Mouse (Mus musculus): ENCODE data around the gene Tnfrsf11a. TPM values are rescaled to one million over a fixed set of nuclear protein-coding genes. Genes with fewer than 3 reads are reported as not detected.

The Tnfrsf11a gene
- total RNA-seq, 2 experiments from 2014 or later: 0.22 TPM; not detected in 1

DNA sequence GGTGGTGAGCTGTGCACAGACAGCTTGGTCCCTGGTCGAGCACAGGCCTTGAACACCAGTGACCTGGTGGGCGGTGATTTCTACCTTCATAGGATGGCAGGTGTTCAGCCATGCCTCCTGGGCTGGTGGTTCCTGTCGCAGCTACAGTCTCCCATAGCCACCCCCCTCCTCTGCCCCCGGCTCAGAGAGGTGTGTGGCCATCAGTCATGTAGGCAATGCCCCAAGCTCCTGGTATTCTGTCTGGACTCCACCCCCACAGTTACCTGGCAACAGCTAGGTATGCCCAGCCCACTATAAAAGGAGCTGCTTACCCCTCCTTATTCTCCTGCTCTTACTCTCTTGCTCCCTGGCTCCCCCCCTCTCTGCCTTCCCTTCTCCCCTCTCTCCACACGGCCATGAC, 105.8 kb downstream of the Tnfrsf11a start:
- ATAC-seq (replicated peaks; ENCODE audit: poor library complexity): no peak

DNA sequence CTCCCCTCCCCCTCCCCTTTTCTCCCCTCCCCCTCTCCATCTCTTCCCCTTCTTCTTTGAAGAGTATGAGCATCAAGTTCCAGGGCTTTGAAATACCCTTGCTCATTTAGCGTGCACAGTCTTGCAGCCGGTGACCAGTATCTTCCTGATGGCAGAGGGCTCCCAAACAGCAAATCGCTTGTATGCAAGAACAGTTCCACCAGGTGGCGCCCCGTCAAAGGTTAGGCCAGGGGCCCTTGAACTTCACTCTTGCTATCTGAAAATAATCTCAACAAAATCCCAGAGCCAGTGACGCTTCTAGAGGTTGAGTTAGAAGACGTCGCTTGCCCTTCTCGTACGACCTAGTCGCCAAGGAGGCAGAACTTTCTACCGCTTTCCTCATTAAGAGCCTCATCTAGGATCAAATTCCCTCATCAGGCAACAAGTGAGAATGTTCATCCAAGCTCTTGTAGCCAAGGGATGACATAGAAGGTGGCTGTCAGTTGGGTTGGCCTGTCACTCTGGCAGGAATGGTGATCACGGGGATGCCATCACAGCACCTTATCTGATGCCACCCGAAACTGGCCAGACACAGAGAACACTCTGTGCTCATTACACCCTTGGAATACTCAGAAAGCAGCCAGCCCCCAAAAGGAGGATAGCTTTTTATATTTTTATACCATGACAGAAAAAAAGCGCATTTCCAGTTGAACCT, 110.7 kb downstream of the Tnfrsf11a start:
- ATAC-seq (replicated peaks; ENCODE audit: poor library complexity): peak; percentile 97

- no peak for ATAC-seq (replicated peaks; ENCODE audit: poor library complexity)
Observed at GRCm38 (mm10) chr1:105895019-105895418, 114.5 kb downstream of the Tnfrsf11a start.

Other genes with a start within 250 kb of the Tnfrsf11a start
- gene Pign, start 117.0 kb upstream of the Tnfrsf11a start, total RNA-seq (2015): 28.5 and 32.8 TPM in 2 replicates
- 32.9 and 73.1 TPM in 2 replicates for gene Pign, start 117.0 kb upstream of the Tnfrsf11a start, total RNA-seq (2017)
- 55.3 and 63.4 TPM in 2 replicates for gene Relch, start 116.9 kb upstream of the Tnfrsf11a start, total RNA-seq (2015)
- 38.2 and 44.2 TPM in 2 replicates for gene Relch, start 116.9 kb upstream of the Tnfrsf11a start, total RNA-seq (2017)
- gene Zcchc2, start 209.7 kb downstream of the Tnfrsf11a start, total RNA-seq (2015): 22.2 and 25.0 TPM in 2 replicates
- gene Zcchc2, start 209.7 kb downstream of the Tnfrsf11a start, total RNA-seq (2017): 15.1 and 16.7 TPM in 2 replicates

Data from megakaryocyte progenitor cell, adult 5-6 weeks (primary cell).